Mouse (Mus musculus) limb, embryonic 14.5 days (tissue): ENCODE data around the gene Prr12. TPM values are rescaled to one million over a fixed set of nuclear protein-coding genes. Genes with fewer than 3 reads are reported as not detected.

Experiments used
- ATAC-seq: fragments of 200-750 bp; cut with Nextera tagmentation; 2 replicates; pipeline ENCODE4 v1.8.0; 2017; ENCODE audit warnings: low read depth, moderate number of reproducible peaks, moderate TSS enrichment; ENCODE audit not compliant: low FRiP score
- DNase-seq: peaks from one replicate; pipeline ENCODE4 v3.0.0-alpha.2; 2015; ENCODE audit warnings: low spot score
- H3K27ac ChIP-seq: fragments of 300-500 bp; sonication (generic); replicated peaks from 2 replicates; pipeline ENCODE4 v1.5.1; 2014; ENCODE audit warnings: low read depth, mild to moderate bottlenecking, low read length, moderate library complexity, mixed read lengths
- H3K27me3 ChIP-seq: fragments of 300-500 bp; sonication (generic); 2 replicates; pipeline ENCODE4 v1.6.1; 2014; ENCODE audit warnings: low read length, mixed read lengths; ENCODE audit not compliant: control insufficient read depth, insufficient read depth
- H3K36me3 ChIP-seq: fragments of 300-500 bp; sonication (generic); 2 replicates; pipeline ENCODE4 v1.6.1; 2014; ENCODE audit warnings: mild to moderate bottlenecking, low read length, moderate library complexity, mixed read lengths; ENCODE audit not compliant: control insufficient read depth, insufficient read depth
- H3K4me1 ChIP-seq: fragments of 300-500 bp; sonication (generic); 2 replicates; pipeline ENCODE4 v1.6.1; 2014; ENCODE audit warnings: antibody characterized with exemption, low read length, mixed read lengths; ENCODE audit not compliant: control insufficient read depth, insufficient read depth
- H3K4me2 ChIP-seq: fragments of 300-500 bp; sonication (generic); replicated peaks from 2 replicates; pipeline ENCODE4 v1.6.1; 2014; ENCODE audit warnings: low read depth, mild to moderate bottlenecking, low read length, moderate library complexity; ENCODE audit not compliant: severe bottlenecking
- H3K4me3 ChIP-seq: fragments of 300-500 bp; sonication (generic); replicated peaks from 2 replicates; pipeline ENCODE4 v1.5.1; 2014; ENCODE audit warnings: low read length
- H3K9ac ChIP-seq: fragments of 300-500 bp; sonication (generic); 2 replicates; pipeline ENCODE4 v1.6.1; 2014; ENCODE audit warnings: mild to moderate bottlenecking, low read depth, low read length, moderate library complexity; ENCODE audit not compliant: severe bottlenecking
- H3K9me3 ChIP-seq: fragments of 300-500 bp; sonication (generic); 2 replicates; pipeline ENCODE4 v1.6.1; 2016; ENCODE audit warnings: low read length; ENCODE audit not compliant: control insufficient read depth
- POLR2A ChIP-seq: fragments of 200-500 bp; IDR thresholded peaks from 2 replicates; pipeline ENCODE4 v1.8.0; 2012; ENCODE audit warnings: inconsistent platforms, mild to moderate bottlenecking, moderate library complexity, borderline replicate concordance; ENCODE audit not compliant: insufficient read depth, insufficient read length; ENCODE audit errors: extremely low read depth
- WGBS: fragments of 180-500 bp; shearing (Covaris S2); extraction: QIAGEN DNeasy Blood & Tissue Kit; methylation state at CpG from one replicate; pipeline ENCODE4 v1.1.7; 2014; 5-methylcytosine and 5-hydroxymethylcytosine counted together
- polyA plus RNA-seq, 2 experiments: library from polyadenylated mRNA; depleted of rRNA in 1 of 2; stranded (reverse) in 1 of 2; unstranded in 1 of 2; fragments of >200 nt; fragmentation: Nextera tagmentation in 1 of 2; extraction: Ambion mirVana in 1 of 2; gene quantifications; 2 replicates each; pipeline versions ENCODE4 v1.2.1 to v1.2.3; 2012 to 2014

Prr12 gene
- polyA plus RNA-seq, 2 experiments: 16.0 to 25.2 TPM

GRCm38 (mm10) chr7:45043307-45043706, 9.4 kb downstream of the Prr12 start:
- WGBS: 97% methylated on average over 14 of the region's 14 CpGs
- Histone ChIP-seq H3K4me1 (no peaks in the 10 kb centered on the region), H3K9ac (no peak overlapping the region), H3K36me3 (peaks cover 99% of the 10 kb centered on the region), H3K4me2 (no peak overlapping the region), H3K27ac (no peak overlapping the region), H3K4me3 (no peak overlapping the region), H3K27me3 (no peaks in the 10 kb centered on the region), H3K9me3 (no peaks in the 10 kb centered on the region)
- DNase-seq (no peak), ATAC-seq (no peak)
- no peak for TF ChIP-seq POLR2A

GRCm38 (mm10) chr7:45040851-45041250, 11.8 kb downstream of the Prr12 start:
- WGBS: 92% methylated on average over 9 of the region's 9 CpGs
- Histone ChIP-seq H3K4me3 (no peak overlapping the region), H3K9ac (no peak overlapping the region), H3K27ac (no peak overlapping the region), H3K27me3 (no peaks in the 10 kb centered on the region), H3K9me3 (no peaks in the 10 kb centered on the region), H3K4me1 (no peaks in the 10 kb centered on the region), H3K36me3 (peaks cover 99% of the 10 kb centered on the region), H3K4me2 (no peak overlapping the region)
- TF ChIP-seq POLR2A: no peak
- no peak for DNase-seq
- no peak for ATAC-seq

- ATAC-seq: no peak
- Histone ChIP-seq H3K9ac (no peak overlapping the region), H3K27me3 (no peaks in the 10 kb centered on the region), H3K9me3 (no peaks in the 10 kb centered on the region), H3K36me3 (peaks cover 99% of the 10 kb centered on the region), H3K4me2 (no peak overlapping the region), H3K27ac (no peak overlapping the region), H3K4me3 (no peak overlapping the region), H3K4me1 (no peaks in the 10 kb centered on the region)
- 92% methylated on average over 9 of the region's 9 CpGs for WGBS
- no peak for DNase-seq
- no peak for TF ChIP-seq POLR2A
Measured at GRCm38 (mm10) chr7:45038411-45038810, 14.3 kb downstream of the Prr12 start.

GRCm38 (mm10) chr7:45037720-45038361, 14.8 kb downstream of the Prr12 start:
- Histone ChIP-seq H3K27me3 (no peaks in the 10 kb centered on the region), H3K4me2 (no peak overlapping the region), H3K4me1 (no peaks in the 10 kb centered on the region), H3K9me3 (no peaks in the 10 kb centered on the region), H3K4me3 (no peak overlapping the region), H3K27ac (no peak overlapping the region), H3K36me3 (peaks cover 99% of the 10 kb centered on the region), H3K9ac (no peak overlapping the region)
- 64% methylated on average over 7 of the region's 7 CpGs for WGBS
- ATAC-seq: no peak
- DNase-seq: no peak
- TF ChIP-seq POLR2A: no peak

GRCm38 (mm10) chr7:45036702-45037101, 16.0 kb downstream of the Prr12 start:
- no peak overlapping the region for H3K9ac ChIP-seq
- no peak for DNase-seq
- 92% methylated on average over 11 of the region's 11 CpGs for WGBS
- H3K27ac ChIP-seq: no peak overlapping the region
- peaks cover 98% of the 10 kb centered on the region for H3K36me3 ChIP-seq
- no peak overlapping the region for H3K4me3 ChIP-seq
- H3K27me3 ChIP-seq: no peaks in the 10 kb centered on the region
- H3K4me2 ChIP-seq: no peak overlapping the region
- TF ChIP-seq POLR2A: no peak
- H3K9me3 ChIP-seq: no peaks in the 10 kb centered on the region
- no peaks in the 10 kb centered on the region for H3K4me1 ChIP-seq
- no peak for ATAC-seq

GRCm38 (mm10) chr7:45035631-45036030, 17.1 kb downstream of the Prr12 start:
- WGBS: 96% methylated on average over 3 of the region's 3 CpGs
- Histone ChIP-seq H3K4me3 (no peak overlapping the region), H3K27me3 (no peaks in the 10 kb centered on the region), H3K36me3 (peaks cover 98% of the 10 kb centered on the region), H3K4me1 (no peaks in the 10 kb centered on the region), H3K9me3 (no peaks in the 10 kb centered on the region), H3K27ac (no peak overlapping the region), H3K9ac (no peak overlapping the region), H3K4me2 (no peak overlapping the region)
- no peak for DNase-seq
- ATAC-seq: no peak
- TF ChIP-seq POLR2A: no peak
